Mouse (Mus musculus): ENCODE measurements around the gene Gorasp2.

DNA sequence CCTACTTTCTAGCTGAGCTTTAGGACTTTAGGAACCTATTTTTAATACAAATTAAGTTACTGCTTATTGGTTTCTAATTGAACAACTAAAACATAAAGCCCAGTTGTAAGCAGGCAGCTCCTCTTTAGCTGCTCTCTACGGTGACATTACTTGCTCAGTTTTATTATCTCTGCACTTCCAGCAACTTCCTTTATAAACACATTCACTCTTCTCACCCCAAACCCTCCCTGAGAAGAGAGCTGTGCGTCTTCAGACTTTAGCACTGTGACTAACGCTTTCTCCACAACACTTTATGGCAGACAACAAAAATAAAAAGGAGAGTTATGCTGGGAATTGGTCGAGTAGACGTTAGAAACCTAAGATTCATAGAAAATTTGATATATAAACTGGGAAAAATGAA, 74.6 kb downstream of the Gorasp2 start:
- TF ChIP-seq CTCF (IDR thresholded peaks at IDR 0.05) (no peak), EP300 (IDR thresholded peaks at IDR 0.05) (no peak)

All from lung, postnatal 0 days (tissue).